ENCODE assay signal across 9 mouse cellular contexts in the genomic region with DNA sequence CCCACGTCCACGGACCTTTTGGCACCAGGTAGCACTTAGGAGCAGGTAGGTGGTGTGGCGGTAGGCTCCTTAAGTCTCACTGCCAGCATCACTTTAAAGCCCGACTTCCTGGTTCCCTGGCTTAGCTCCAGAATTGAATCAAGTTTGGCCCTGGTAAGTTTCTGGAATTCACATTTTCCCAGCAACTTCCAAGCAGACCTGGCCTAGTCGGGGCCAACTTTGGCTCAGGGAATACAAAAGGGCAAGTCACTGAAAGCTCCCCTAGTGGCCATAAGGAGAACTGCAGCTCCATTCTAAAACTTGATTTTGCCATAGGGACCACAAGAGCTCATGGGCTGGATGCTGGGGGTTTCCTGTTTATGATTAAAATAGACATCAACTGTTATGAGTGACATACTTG.
DNase-seq lines count a peak whose midpoint lies in the region; ATAC-seq and TF ChIP-seq lines count a peak whose summit lies in the region.
"Had no signal": no experiment of that assay in that cellular context is flagged by ENCODE, and none has a peak within 500 bp of the region (broad histone marks: within the 10 kb centered on the region; RNA-seq: fewer than 3 reads in every experiment).

No protein-coding gene starts in this region.

- H3K27ac ChIP-seq in intestine, postnatal 0 days (ENCODE audit: low read depth, low read length): no peak overlapping the region
- no peak overlapping the region for H3K27ac ChIP-seq in intestine, embryonic 16.5 days (ENCODE audit: low read length)
- H3K27ac ChIP-seq in bone marrow, adult 2 months (ENCODE audit: control insufficient read depth, insufficient read depth, low read depth, low read length, poor library complexity): no peak overlapping the region
- H3K27ac ChIP-seq: embryonic facial prominence, embryonic 12.5 days; limb, embryonic 12.5 days had no signal

- H3K4me3 ChIP-seq in intestine, postnatal 0 days (ENCODE audit: low read depth, low read length): no peak overlapping the region
- no peak overlapping the region for H3K4me3 ChIP-seq in intestine, embryonic 16.5 days (ENCODE audit: low read length)
- H3K4me3 ChIP-seq in bone marrow, adult 2 months (replicated peaks; ENCODE audit: control insufficient read depth, low read depth, low read length): no peak overlapping the region
- H3K4me3 ChIP-seq: embryonic facial prominence, embryonic 12.5 days; limb, embryonic 12.5 days had no signal

- H3K9ac ChIP-seq in intestine, postnatal 0 days (ENCODE audit: low read depth, low read length): no peak overlapping the region
- no peak overlapping the region for H3K9ac ChIP-seq in intestine, embryonic 16.5 days (ENCODE audit: low read depth, low read length)
- H3K9ac ChIP-seq: embryonic facial prominence, embryonic 12.5 days; limb, embryonic 12.5 days had no signal

- H3K36me3 ChIP-seq in intestine, postnatal 0 days (ENCODE audit: control insufficient read depth, insufficient read depth): no peaks in the 10 kb centered on the region
- no peaks in the 10 kb centered on the region for H3K36me3 ChIP-seq in intestine, embryonic 16.5 days (ENCODE audit: control insufficient read depth, insufficient read depth, low read length)
- H3K36me3 ChIP-seq: embryonic facial prominence, embryonic 12.5 days; limb, embryonic 12.5 days had no signal

- no peak overlapping the region for H3K4me2 ChIP-seq in intestine, postnatal 0 days (replicated peaks; ENCODE audit: low read depth)
- H3K4me2 ChIP-seq in intestine, embryonic 16.5 days (ENCODE audit: low read depth, low read length): no peak overlapping the region
- H3K4me2 ChIP-seq: embryonic facial prominence, embryonic 12.5 days; limb, embryonic 12.5 days had no signal

- peak; percentile 81 for TF ChIP-seq CTCF in intestine, postnatal 0 days (IDR thresholded peaks at IDR 0.05; ENCODE audit: low read depth)
- TF ChIP-seq CTCF in bone marrow, adult 2 months (IDR thresholded peaks at IDR 0.05; ENCODE audit: control insufficient read depth, insufficient read depth, low read length): peak; percentile 20; the same call in 1 of the 2 replicates

- DNase-seq in ES-CJ7 (ENCODE audit: low read depth, low spot score): peak; percentile 71
- DNase-seq in lung, postnatal 14 days: peak; percentile 16
- no peak for DNase-seq in left cerebral cortex, adult 8-10 months (ENCODE audit: low spot score in 2 of 2)

- ATAC-seq in intestine, postnatal 0 days: no peak
- ATAC-seq in intestine, embryonic 16.5 days: no peak
- no peak for ATAC-seq in erythroid progenitor cell, adult 5-6 weeks (replicated peaks; ENCODE audit: low FRiP score, poor library complexity, severe bottlenecking)

- peaks cover 13% of the 10 kb centered on the region; the same call in 1 of the 2 replicates for H3K27me3 ChIP-seq in intestine, postnatal 0 days (replicated peaks; ENCODE audit: control insufficient read depth, insufficient read depth, low read length)
- H3K27me3 ChIP-seq in intestine, embryonic 16.5 days (replicated peaks; ENCODE audit: control insufficient read depth, insufficient read depth, low read length): no peaks in the 10 kb centered on the region; the same call in 1 of the 2 replicates

- no peaks in the 10 kb centered on the region for H3K9me3 ChIP-seq in intestine, postnatal 0 days (ENCODE audit: control insufficient read depth)
- H3K9me3 ChIP-seq in intestine, embryonic 16.5 days (ENCODE audit: control insufficient read depth, low read length): no peaks in the 10 kb centered on the region
- H3K9me3 ChIP-seq: embryonic facial prominence, embryonic 12.5 days; limb, embryonic 12.5 days had no signal

- 72% methylated on average over 5 of the region's 5 CpGs for whole genome bisulfite sequencing in intestine, postnatal 0 days
- WGBS in intestine, embryonic 16.5 days: 76% methylated on average over 5 of the region's 5 CpGs
- WGBS in bone marrow, adult 2 months: 49% methylated on average over 5 of the region's 5 CpGs

- no peaks in the 10 kb centered on the region for H3K4me1 ChIP-seq in intestine, postnatal 0 days (replicated peaks; ENCODE audit: control insufficient read depth, insufficient read depth, low read length)
- H3K4me1 ChIP-seq in intestine, embryonic 16.5 days (ENCODE audit: control insufficient read depth, insufficient read depth, low read length): peaks cover 3% of the 10 kb centered on the region; the same call in 1 of the 2 replicates
- H3K4me1 ChIP-seq in bone marrow, adult 2 months (ENCODE audit: control insufficient read depth, insufficient read depth, low read length): no peaks in the 10 kb centered on the region

- TF ChIP-seq POLR2A in bone marrow, adult 2 months (IDR thresholded peaks at IDR 0.05; ENCODE audit: borderline replicate concordance, control insufficient read depth, low read depth, low read length): no peak

Comparison
In these comparisons a context has a peak if more than half of its experiments do, and no peak if none do; other contexts are left out.
1. DNase-seq: peak in ES-CJ7 (single experiment) and lung, postnatal 14 days (single experiment); none in left cerebral cortex, adult 8-10 months (0 of 2).